Mouse (Mus musculus): ENCODE results near the gene Nsmf.

The Nsmf gene

DNA sequence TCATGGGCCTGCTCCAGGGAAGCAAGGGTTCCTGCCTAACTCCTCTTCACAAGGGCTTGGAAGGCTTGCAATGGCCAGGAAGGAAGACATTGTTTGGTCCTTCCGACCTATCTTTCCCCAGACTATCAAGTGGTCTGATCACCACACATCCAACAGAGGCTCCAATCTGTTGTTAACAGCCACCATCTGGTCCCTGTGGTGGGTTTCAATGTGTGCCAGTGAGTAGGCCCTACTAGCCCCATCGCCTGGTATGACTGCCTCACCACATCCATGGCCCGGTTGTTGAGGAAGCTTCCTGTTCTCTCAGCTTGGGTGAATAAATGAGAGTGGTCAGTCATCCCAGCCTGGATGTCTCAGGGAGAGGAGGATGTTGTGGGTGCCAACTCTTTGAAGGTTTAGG lies 34.5 kb downstream of the Nsmf start:
- DNase-seq = no peak

DNA sequence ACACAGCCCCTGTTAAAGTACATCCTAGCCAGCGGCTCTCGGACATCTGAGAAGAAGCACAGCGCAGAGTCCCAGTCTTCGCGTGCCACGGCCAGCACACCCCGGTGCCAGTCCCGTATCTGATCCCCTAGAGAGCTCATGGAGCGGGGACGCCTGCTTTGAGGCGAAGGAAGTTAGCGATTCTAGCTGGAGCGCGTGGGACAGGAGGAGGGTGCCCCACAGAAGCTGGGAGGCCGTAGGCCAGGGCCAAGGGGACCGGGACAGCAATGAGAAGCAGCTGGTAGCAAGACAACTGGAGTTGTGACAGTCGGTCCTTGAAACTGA lies 40.6 kb downstream of the Nsmf start:
- no peak for DNase-seq

- no peak for DNase-seq
Observed at GRCm38 (mm10) chr2:25095109-25095850, 41.1 kb downstream of the Nsmf start, which contains the start of gene Noxa1. Noxa1 (minus strand) TSS chr2:25095149.

DNA sequence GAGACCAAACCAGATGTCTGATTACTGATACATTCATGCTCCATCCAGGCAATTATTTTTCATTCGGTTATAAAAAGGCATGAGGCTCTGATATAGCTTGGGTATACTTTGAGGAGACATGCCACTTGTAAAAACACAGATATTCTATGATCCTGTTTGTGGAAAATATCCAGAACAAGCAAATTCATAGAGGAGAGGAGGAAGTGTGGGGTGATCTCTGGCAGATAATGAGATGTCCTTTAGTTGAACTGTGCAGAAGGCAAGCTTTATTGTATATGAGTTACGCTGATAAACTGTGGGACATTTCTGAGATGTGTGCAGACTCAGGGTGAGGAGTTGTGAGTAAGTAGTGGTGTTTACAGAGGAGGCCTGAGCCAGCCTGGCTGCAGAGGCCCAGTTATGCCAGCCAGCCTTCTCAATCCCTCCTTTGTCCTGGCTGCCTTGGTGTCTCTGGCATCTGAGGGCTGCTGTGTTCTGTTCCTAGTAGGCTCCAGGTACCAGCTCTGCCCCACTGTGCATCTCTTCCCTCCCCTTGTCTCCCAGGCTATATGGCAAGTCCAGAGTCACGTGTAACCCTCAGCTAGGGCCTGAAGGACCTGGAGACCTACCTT lies 44.0 kb downstream of the Nsmf start:
- DNase-seq = no peak

- DNase-seq = peak; percentile 54
Observed at GRCm38 (mm10) chr2:25098956-25099355, 44.8 kb downstream of the Nsmf start.

DNA sequence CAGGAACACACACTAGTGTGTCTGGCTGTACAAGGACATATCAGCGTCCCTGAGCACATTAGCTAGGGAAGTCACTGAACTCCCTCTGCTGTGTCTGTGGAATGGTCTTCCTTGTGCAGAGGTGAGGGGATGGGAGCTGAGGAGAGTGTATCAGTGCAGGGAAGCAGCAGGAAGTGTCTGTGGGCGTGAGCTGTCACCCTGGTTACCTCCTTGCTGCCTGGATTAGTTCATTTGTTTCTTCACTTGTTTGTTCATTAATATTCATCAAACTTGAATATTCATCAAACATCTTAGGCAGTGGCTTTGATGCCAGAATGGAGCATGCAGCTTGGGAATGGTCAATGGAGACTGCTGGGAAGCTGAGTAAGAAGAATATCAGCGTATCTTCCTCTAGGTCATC lies 45.5 kb downstream of the Nsmf start:
- DNase-seq = no peak

GRCm38 (mm10) chr2:25104122-25104521 lies 50.0 kb downstream of the Nsmf start:
- DNase-seq = no peak

- DNase-seq = peak; percentile 20
Observed at GRCm38 (mm10) chr2:25106045-25106444, 51.9 kb downstream of the Nsmf start.

DNA sequence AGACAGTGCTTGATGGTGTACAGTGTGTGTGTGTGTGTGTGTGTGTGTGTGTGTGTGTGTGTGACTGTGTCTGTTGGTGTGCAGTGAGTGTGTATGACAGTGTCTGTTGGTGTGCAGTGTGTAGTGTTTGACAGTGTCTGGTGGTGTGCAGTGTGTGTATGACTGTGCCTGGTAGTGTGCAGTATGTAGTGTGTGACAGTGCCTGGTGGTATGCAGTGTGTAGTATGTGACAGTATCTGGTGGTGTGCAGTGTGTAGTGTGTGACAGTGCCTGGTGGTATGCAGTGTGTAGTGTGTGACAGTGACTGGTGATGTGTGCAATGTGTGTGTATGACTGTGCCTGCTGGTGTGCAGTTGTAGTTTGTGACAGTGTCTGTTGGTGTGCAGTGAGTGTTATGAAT lies 55.3 kb downstream of the Nsmf start:
- DNase-seq = no peak

GRCm38 (mm10) chr2:25110505-25111183 lies 56.5 kb downstream of the Nsmf start:
- DNase-seq = peak; percentile 58

DNA sequence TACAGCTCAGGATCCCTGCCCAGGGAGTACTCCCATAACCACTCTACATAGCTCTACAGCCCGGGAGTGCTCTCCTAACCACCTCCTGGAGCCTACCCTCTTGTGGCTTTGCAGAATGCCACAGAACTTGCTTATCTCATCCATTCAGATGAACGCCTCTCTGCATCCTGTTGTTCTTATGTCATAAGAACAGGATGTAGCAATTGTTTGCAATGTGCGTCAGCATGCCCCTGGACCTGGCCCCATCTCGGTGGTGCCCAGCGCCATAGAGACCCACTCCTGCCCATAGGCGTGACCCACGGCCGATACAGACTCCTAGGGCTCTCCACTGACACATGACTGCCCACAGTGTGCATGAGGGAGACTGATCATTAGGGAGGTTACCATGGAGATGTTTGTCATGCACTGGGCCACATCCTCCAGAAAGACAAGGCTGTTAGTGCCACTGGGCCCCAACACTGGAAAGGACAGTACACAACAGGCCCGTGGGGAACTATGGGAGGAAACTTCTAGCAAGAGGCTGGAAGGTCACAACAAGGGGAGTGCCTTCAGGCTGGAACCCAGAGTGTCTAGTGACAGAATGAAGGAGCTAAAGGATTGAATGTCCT lies 57.1 kb downstream of the Nsmf start:
- DNase-seq = peak; percentile 68

Data from lung, postnatal 14 days (tissue).